Comparison of ENCODE assay signal across 8 mouse cellular contexts in the genomic region with DNA sequence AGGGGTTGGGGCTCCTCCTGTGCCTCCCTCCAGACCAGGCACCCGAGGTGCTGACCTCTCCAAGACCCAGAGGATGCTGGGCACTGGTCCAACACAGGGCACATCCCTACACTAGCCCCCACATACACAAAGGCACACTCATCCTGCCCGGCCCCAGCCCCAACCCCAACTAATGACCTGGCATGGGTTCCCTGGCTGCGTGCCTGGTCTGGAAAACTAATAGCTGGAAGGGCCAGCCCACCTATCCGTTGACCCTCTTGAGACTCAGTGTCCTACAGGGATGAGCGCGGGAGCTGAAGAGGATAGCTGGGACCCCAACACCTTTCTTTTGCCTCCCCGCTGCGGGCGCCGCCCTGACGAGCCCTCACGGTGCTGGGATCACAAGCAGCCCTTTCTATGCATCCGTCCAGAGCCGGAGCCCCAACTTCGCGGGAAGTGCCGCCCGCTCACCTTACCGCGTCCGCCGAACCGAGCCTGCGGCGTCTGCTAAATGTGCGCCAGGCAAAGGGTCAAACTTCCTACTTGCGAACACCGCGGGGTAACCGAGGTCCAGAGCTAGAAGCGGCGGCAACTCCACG. TPM values are rescaled to one million over a fixed set of nuclear protein-coding genes. Genes with fewer than 3 reads are reported as not detected.
DNase-seq lines count a peak whose midpoint lies in the region; ATAC-seq and TF ChIP-seq lines count a peak whose summit lies in the region.

No protein-coding gene starts in this region.

- H3K36me3 ChIP-seq in hindbrain, embryonic 11.5 days (ENCODE audit: control insufficient read depth, insufficient read depth, low read length) = no peaks in the 10 kb centered on the region
- H3K36me3 ChIP-seq in midbrain, embryonic 11.5 days (ENCODE audit: control insufficient read depth, insufficient read depth, low read length) = no peaks in the 10 kb centered on the region

- under 1% methylated on average over 33 of the region's 33 CpGs for WGBS in hindbrain, embryonic 11.5 days
- 1% methylated on average over 33 of the region's 33 CpGs for WGBS in midbrain, embryonic 11.5 days

- peaks cover 35% of the 10 kb centered on the region for H3K27me3 ChIP-seq in hindbrain, embryonic 11.5 days (ENCODE audit: control insufficient read depth, insufficient read depth, low read length)
- peaks cover 37% of the 10 kb centered on the region for H3K27me3 ChIP-seq in midbrain, embryonic 11.5 days (ENCODE audit: control insufficient read depth, insufficient read depth, low read length)

- intact Hi-C loops in left cerebral cortex, adult 2 months (cut with DNase I) = no loop called here

- no peak overlapping the region for H3K9ac ChIP-seq in hindbrain, embryonic 11.5 days (ENCODE audit: low read depth, low read length)
- no peak overlapping the region for H3K9ac ChIP-seq in midbrain, embryonic 11.5 days (ENCODE audit: low read length)

- ATAC-seq in hindbrain, embryonic 11.5 days (ENCODE audit: low FRiP score) = no peak
- ATAC-seq in midbrain, embryonic 11.5 days (ENCODE audit: low FRiP score) = no peak

- no peaks in the 10 kb centered on the region for H3K9me3 ChIP-seq in hindbrain, embryonic 11.5 days (ENCODE audit: control insufficient read depth, low read length)
- no peaks in the 10 kb centered on the region for H3K9me3 ChIP-seq in midbrain, embryonic 11.5 days (ENCODE audit: control insufficient read depth, low read length)

- peak overlapping the region; percentile 44; the same call in 1 of the 2 replicates for H3K27ac ChIP-seq in left cerebral cortex, adult 2 months
- no peak overlapping the region for H3K27ac ChIP-seq in hindbrain, embryonic 11.5 days (ENCODE audit: low read depth, low read length)
- H3K27ac ChIP-seq in midbrain, embryonic 11.5 days (ENCODE audit: low read depth, low read length) = no peak overlapping the region

- peaks cover 3% of the 10 kb centered on the region; the same call in 1 of the 2 replicates for H3K4me1 ChIP-seq in hindbrain, embryonic 11.5 days (replicated peaks; ENCODE audit: control insufficient read depth, insufficient read depth, low read length)
- H3K4me1 ChIP-seq in midbrain, embryonic 11.5 days (ENCODE audit: control insufficient read depth, insufficient read depth, low read length) = peaks cover 5% of the 10 kb centered on the region; the same call in 1 of the 2 replicates

- DNase-seq in left cerebral cortex, adult 2 months (ENCODE audit: extremely low spot score in 1 of 2, low spot score in 2 of 2) = no peak
- no peak for DNase-seq in left cerebral cortex, adult 9 months (ENCODE audit: low spot score in 2 of 2)
- peak; percentile 45 to 47 for DNase-seq in cerebellum, postnatal 36 days
- peak; percentile 15 for DNase-seq in hindbrain, embryonic 11.5 days (ENCODE audit: low spot score)
- DNase-seq in midbrain, embryonic 11.5 days (ENCODE audit: low spot score, missing footprints) = no peak
- DNase-seq in ovary, adult 18-20 months (ENCODE audit: low spot score) = no peak
- no peak for DNase-seq in natural killer cell, adult 2 months (ENCODE audit: low spot score in 2 of 2)
- no peak for DNase-seq in ovary, postnatal 10 days (ENCODE audit: low spot score)

- H3K4me3 ChIP-seq in left cerebral cortex, adult 2 months = peak overlapping the region; percentile 25
- H3K4me3 ChIP-seq in hindbrain, embryonic 11.5 days (ENCODE audit: low read depth, low read length) = peak overlapping the region; percentile 31
- H3K4me3 ChIP-seq in midbrain, embryonic 11.5 days (ENCODE audit: low read depth, low read length) = peak overlapping the region; percentile 24

- H3K4me2 ChIP-seq in hindbrain, embryonic 11.5 days (replicated peaks; ENCODE audit: low read depth, low read length) = peak overlapping the region; percentile 52
- H3K4me2 ChIP-seq in midbrain, embryonic 11.5 days = peak overlapping the region; percentile 36

- TF ChIP-seq CTCF in left cerebral cortex, adult 2 months (IDR thresholded peaks at IDR 0.05) = no peak

RNA-seq across cellular contexts. Expression of a gene that starts 1.1 kb away (rescaled TPM):
- total RNA-seq in left cerebral cortex, adult 2 months (2021) = under 1 TPM; 0.26 to 0.27 TPM
- polyA plus RNA-seq in hindbrain, embryonic 11.5 days (2014; fragmentation: Nextera tagmentation; extraction: Ambion mirVana) = 0.18 and 0.19 TPM in 2 replicates
- polyA plus RNA-seq in midbrain, embryonic 11.5 days (2014; fragmentation: Nextera tagmentation; extraction: Ambion mirVana) = not detected in 2 replicates

RNA-seq across cellular contexts. Expression of a gene that starts 6.6 kb away (rescaled TPM):
- under 1 TPM; 0.20 to 0.87 TPM for total RNA-seq in left cerebral cortex, adult 2 months (2021)
- polyA plus RNA-seq in hindbrain, embryonic 11.5 days (2014; fragmentation: Nextera tagmentation; extraction: Ambion mirVana) = 0.15 and 0.27 TPM in 2 replicates
- polyA plus RNA-seq in midbrain, embryonic 11.5 days (2014; fragmentation: Nextera tagmentation; extraction: Ambion mirVana) = 0.37 TPM in 1 of 2 replicates, not detected in the other

RNA-seq across cellular contexts. Expression of a gene that starts 6.6 kb away (rescaled TPM):
- 100 to 1,000 TPM in 1 of 2 experiments, 10 to 100 TPM in 1; 96.5 to 118 TPM for total RNA-seq in left cerebral cortex, adult 2 months (2021)
- polyA plus RNA-seq in hindbrain, embryonic 11.5 days (2014; fragmentation: Nextera tagmentation; extraction: Ambion mirVana) = 45.4 and 47.4 TPM in 2 replicates
- 47.2 and 50.9 TPM in 2 replicates for polyA plus RNA-seq in midbrain, embryonic 11.5 days (2014; fragmentation: Nextera tagmentation; extraction: Ambion mirVana)

RNA-seq across cellular contexts. Expression of a gene that starts 31.8 kb away (rescaled TPM):
- total RNA-seq in left cerebral cortex, adult 2 months (2021) = 10 to 100 TPM; 46.4 to 47.2 TPM
- polyA plus RNA-seq in hindbrain, embryonic 11.5 days (2014; fragmentation: Nextera tagmentation; extraction: Ambion mirVana) = 19.1 and 19.5 TPM in 2 replicates
- 15.0 and 15.9 TPM in 2 replicates for polyA plus RNA-seq in midbrain, embryonic 11.5 days (2014; fragmentation: Nextera tagmentation; extraction: Ambion mirVana)

RNA-seq across cellular contexts. Expression of a gene that starts 34.3 kb away (rescaled TPM):
- total RNA-seq in left cerebral cortex, adult 2 months (2021) = 10 to 100 TPM; 53.9 to 59.3 TPM
- polyA plus RNA-seq in hindbrain, embryonic 11.5 days (2014; fragmentation: Nextera tagmentation; extraction: Ambion mirVana) = 19.5 and 20.3 TPM in 2 replicates
- polyA plus RNA-seq in midbrain, embryonic 11.5 days (2014; fragmentation: Nextera tagmentation; extraction: Ambion mirVana) = 19.0 and 21.5 TPM in 2 replicates

Comparison
In these comparisons a context has a peak if more than half of its experiments do, and no peak if none do; other contexts are left out.
1. DNase-seq: peak in cerebellum, postnatal 36 days (2 of 2) and hindbrain, embryonic 11.5 days (single experiment); none in left cerebral cortex, adult 2 months (0 of 2), left cerebral cortex, adult 9 months (0 of 2), midbrain, embryonic 11.5 days (single experiment), ovary, adult 18-20 months (single experiment), natural killer cell, adult 2 months (0 of 2) and ovary, postnatal 10 days (single experiment).
2. Peak in every context shown above with its lines, with median percentiles within 50 percentile points of each other: H3K4me3 ChIP-seq.